Mouse (Mus musculus): ENCODE data around the gene Elane.
"Not testable (repeated sequence)": the region's sequence is repeated elsewhere in the genome, so short reads cannot be mapped to it uniquely, and the experiment has no call there.

Gene Elane

DNA sequence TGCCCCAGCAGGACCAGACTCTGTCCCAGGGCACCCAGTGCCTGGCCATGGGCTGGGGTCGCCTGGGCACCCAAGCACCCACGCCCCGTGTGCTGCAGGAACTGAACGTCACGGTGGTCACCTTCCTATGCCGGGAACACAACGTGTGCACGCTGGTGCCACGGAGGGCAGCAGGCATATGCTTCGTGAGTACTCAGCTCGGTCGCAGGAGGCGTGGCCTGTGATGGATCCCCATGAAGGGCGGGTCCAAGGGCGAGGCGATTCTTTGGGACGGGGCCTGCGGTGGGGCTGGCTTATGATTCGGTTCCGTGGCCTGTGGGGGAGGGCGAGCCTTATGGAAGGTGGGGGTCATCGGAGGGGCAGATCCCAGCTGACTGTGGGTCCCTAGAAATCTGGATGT is 4.1 kb upstream of the Elane start:
- DNase-seq (ENCODE audit: low spot score): peak; percentile 74

GRCm38 (mm10) chr10:79883297-79884084 is 2.6 kb upstream of the Elane start:
- peak; percentile 91 for DNase-seq (ENCODE audit: low spot score)

DNA sequence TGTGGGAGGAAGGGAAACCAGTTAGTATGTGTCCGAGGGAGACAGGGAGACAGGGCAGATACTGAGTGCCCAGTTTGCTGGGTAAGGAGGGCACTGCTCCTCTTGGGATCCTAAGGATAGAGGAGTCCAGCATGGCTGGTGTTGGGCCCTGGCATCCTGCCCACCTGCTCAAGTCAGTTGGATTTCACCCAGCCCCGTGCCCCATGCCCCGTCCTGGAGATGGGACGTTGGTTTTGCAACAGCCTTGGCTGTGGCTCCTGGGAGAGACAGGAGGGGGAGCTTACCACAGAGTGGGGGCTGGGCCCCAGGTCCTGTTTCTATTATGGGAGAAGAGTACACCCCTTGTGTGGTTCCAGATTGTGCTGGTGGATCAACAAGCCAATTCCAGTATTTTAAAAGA is 1.6 kb upstream of the Elane start:
- DNase-seq (ENCODE audit: low spot score): peak; percentile 80

DNA sequence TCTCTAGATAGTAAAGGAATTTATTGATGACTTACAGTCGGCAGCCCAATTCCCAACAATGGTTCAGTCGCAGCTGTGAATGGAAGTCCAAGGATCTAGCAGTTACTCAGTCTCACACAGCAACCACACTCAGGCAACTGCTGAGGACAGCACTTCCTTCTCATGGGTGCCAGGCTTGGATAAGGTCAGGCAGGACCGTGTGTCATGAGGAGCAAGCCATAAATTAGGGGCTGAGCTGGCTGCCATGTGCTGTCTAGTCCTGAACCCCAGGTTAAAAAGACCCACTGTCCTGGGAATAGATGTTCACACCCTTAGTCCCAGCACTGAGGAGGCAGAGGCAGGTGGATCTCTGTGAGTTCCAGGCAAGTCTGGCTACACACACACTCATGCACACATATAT is 1.1 kb upstream of the Elane start:
- not testable (repeated sequence) for DNase-seq (ENCODE audit: low spot score)

DNA sequence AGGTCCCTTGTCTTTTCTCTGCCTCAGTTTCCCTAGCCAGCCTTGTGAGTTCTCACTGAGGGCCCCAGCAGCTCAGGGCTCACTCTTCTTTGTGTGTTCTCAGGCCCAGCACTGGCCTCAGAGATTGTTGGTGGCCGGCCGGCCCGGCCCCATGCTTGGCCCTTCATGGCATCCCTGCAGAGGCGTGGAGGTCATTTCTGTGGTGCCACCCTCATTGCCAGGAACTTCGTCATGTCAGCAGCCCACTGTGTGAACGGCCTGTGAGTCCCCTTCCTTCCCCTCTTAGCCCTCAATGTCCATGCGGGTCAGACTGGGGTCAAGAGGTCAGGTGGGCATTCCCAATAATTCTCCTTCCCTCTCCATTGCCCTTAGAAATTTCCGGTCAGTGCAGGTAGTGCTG is 564 bp downstream of the Elane start:
- no peak for DNase-seq (ENCODE audit: low spot score)

GRCm38 (mm10) chr10:79889386-79889785 is 3.3 kb downstream of the Elane start:
- no peak for DNase-seq (ENCODE audit: low spot score)

DNA sequence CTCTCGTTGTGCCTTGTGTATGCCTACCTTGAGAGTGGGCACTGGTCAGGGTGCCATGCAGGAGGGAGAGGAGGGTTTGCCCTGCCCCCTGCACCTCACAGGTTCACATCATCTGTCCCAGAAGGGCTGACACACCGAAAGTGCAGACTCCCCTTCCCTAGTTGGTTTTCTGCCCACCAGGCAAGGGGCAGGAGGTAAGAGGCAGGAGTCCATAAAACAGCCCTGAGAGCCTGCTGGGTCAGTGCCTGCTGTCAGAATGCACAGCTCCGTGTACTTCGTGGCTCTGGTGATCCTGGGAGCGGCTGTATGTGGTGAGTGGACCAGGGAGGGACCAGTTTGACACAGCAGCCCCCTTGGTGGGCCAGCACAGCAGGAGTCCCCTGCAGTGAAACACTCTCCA is 4.6 kb downstream of the Elane start, which contains the start of gene Cfd:
Gene Cfd, plus strand, starts transcription at position 184 of the 400 bp plus-strand sequence.
- no peak for DNase-seq (ENCODE audit: low spot score)

GRCm38 (mm10) chr10:79892451-79893118 is 6.5 kb downstream of the Elane start:
- peak; percentile 88 for DNase-seq (ENCODE audit: low spot score)

DNA sequence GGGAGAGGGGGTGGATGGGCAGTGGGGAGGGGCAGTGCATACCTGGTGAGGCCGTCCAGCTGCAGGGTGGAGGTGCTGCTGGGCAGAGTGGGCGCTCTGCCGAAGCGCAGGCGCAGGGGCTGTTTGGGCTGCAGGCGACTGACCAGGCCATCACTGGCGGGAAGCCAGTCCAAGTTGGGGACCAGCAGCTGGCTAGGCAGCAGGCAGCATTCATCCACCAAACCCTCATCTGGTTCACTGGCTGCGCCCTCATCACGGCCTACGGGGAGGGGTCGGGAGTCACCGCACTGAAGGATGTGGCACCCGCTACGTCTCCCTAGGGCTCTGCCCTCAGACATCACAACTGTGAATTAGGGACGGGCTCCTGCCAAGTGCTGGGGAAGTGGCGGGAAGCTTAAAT is 10.3 kb downstream of the Elane start:
- DNase-seq (ENCODE audit: low spot score): no peak

DNA sequence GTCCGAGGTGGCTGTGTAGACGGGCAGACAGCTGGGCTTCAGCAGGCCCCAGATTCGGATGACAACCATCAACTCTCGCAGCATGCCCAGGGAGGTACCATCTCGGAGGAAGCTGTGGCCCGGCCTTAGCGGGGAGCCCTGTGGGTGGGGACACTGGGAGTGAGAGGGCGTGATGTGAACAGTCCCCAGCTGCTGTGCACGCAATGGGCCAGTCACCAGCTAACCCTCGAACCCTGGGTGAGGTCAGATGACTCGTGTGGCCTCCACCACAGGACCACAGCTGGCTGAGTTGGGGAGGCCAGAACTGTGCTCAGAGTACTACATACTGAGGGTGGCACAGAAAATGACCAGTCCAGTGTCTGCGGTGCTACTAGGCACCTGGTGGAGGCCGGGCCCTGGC is 10.8 kb downstream of the Elane start:
- no peak for DNase-seq (ENCODE audit: low spot score)

DNA sequence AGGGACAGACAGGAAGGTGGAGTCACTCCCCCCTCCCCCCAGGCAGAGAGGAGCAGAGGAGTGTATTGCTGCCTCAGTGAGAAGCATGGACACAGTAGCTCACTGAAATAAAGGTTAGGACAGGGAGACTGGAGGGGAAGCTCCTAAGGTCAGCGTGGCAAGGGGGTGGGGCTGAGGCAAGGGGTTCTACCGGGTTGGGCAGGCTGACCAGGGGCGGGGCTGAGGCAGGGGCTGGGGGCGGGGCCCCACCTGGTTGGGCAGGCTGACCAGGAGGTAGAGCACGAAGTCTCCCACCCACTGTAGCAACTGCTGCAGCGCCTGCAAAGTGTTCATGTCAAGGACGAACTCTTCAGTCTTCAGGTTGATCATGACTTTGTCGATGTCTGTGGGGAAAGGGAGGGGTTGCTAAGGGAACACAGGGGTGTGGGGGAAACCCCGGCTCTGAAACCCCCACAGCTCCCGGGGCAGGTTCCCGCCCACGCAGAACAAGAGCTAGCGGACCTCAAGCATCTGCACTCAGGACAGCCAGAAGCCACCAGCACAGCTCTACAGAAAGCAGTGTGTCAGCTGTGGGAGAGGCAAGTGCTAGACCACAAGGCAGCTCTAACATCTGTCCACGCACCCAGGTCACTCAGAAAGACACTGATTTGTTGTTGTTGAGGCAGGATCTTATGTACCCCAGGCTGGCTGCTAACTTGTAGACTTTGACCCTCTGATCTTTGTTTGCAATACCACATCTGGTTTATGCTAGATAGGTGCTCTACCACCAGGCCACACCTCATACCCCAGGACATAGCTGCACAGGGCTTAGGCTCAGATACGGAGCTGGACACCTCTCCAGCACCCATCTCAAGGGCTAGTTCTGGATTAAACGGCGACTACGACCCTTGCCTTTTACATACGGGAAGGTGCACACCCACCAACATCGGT is 11.5 kb downstream of the Elane start:
- no peak for DNase-seq (ENCODE audit: low spot score)

- no peak for DNase-seq (ENCODE audit: low spot score)
Observed at GRCm38 (mm10) chr10:79900951-79901410, 14.9 kb downstream of the Elane start.

DNA sequence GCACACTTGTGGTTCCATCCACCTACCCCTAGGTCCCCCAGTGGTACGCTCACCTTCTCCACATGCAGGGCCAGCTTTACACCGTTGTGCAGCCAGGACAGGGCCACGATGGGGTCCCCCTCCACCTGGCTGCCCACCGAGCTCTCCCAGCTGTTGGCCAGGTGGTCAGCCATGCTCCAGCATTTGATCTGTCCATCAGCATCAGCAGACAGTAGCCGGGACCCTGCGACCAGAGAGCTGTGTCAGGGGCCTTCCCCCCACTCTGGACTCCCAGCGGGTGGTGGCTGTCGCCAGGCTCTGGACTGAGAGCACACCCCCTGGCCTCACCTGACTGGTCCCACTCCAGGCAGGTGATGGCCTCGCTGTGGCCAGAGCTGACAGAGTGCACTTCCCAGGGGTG is 20.7 kb downstream of the Elane start:
- DNase-seq (ENCODE audit: low spot score): no peak

- no peak for DNase-seq (ENCODE audit: low spot score)
Observed at GRCm38 (mm10) chr10:79907415-79907814, 21.4 kb downstream of the Elane start.

GRCm38 (mm10) chr10:79908167-79909091 is 22.4 kb downstream of the Elane start, which contains the start of gene Med16:
Med16 (minus strand) TSS chr10:79908923.
- DNase-seq (ENCODE audit: low spot score): peak; percentile 99

DNA sequence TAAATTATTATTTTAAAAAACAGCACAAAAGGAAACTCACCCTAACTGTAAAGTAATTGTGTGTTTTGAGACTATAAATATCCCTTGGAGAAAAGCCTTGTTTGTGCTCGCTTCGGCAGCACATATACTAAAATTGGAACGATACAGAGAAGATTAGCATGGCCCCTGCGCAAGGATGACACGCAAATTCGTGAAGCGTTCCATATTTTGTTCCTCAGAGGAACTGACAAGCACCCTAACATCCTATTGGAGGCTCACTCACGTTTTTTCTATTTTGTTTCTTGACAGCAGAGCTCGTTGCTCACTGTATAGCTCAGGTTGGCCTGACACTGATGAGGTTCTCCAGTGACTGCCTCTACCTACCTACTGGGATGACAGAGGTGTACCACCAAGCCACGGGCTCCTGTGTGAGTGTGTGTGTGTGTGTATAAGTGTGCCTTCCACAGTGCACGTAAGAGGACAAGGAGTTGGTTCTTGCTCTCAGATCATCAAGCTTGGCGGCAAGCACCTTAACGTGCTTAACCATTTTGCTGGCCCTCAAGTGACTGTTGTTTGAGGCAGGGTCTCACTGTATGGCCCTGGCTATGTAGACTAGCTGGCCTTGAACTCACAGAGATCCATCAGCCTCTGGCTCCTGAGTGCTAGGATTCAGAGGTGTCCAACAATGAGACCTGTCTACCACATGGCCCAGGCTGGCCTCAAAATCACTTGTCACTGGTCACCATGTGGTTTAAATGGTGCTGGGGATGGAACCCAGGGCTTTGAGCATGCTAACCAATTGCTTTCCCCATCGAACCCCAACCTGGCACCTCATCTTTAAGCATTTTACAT is 23.3 kb downstream of the Elane start:
- no peak for DNase-seq (ENCODE audit: low spot score)

GRCm38 (mm10) chr10:79910556-79910955 is 24.5 kb downstream of the Elane start, which contains the start of gene Gm26602:
Gm26602 (plus strand) TSS chr10:79910856.
- no peak for DNase-seq (ENCODE audit: low spot score)

DNA sequence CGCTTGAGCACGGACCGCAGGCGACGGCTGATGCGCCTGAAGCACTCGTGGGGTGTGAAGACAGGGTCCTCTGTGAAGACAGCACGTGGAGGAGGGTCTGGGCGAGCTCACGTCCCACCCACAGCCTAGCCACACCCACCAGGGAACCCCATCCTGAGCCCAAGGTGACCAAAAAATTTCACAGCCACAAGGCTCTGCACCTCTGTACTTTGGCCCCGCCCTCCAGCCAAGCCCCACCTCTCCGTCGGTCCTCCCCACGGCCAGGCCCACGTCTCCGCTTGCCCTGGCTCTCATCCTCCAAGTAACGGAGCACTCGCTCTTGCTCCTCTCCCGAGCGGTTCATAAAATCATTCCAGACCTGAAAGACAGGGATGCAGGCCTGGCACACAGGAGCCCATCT is 26.4 kb downstream of the Elane start:
- DNase-seq (ENCODE audit: low spot score): no peak

DNA sequence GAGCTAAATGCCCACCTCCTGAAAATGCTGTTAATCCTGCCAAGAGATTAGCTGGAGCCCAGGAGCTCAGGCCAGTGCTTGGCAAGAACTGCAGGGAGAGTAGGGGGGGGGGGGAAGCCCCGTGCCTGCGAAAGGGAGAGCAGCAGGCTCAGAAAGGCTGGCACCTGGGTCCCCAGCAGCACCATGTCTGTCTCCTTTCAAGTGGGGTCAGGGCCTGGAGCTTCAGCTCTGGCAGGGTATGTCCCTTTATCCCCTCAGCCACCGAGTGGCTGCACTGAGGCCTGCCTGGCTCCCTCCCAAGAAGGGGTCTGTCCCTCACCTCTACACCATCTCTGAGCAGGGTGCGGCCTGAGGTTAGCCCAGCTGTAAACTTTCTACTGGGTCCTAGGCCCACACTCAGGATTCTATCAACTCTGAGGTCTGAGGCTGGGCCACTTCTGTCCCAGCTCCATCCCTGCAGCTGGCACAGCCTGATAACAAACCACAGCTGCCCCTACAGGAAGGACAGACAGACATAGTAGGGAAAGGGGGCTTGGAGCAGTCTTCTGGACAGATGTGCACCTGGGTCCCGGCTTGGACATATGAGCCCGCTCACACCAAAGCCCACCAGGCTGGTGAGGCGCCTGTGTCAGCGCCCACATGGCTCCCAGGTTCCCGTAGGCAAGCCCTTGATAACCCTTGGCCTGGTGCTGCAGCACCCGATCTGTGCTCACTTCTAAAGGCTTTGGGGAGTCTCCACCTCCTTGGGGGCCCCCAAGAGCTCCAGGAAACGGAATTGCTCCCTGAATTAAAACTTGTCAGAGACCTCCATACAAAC is 28.3 kb downstream of the Elane start:
- DNase-seq (ENCODE audit: low spot score): no peak
